Mouse (Mus musculus): ENCODE data around the gene Ift88. TPM values are rescaled to one million over a fixed set of nuclear protein-coding genes. Genes with fewer than 3 reads are reported as not detected.
A peak's percentile ranks its signal among the peaks of the same experiment; 100 is the strongest.

The Ift88 gene
- polyA plus RNA-seq (2016; fragmentation: Nextera tagmentation; extraction: Ambion mirVana), result 14.8 and 17.2 TPM in 2 replicates

DNA sequence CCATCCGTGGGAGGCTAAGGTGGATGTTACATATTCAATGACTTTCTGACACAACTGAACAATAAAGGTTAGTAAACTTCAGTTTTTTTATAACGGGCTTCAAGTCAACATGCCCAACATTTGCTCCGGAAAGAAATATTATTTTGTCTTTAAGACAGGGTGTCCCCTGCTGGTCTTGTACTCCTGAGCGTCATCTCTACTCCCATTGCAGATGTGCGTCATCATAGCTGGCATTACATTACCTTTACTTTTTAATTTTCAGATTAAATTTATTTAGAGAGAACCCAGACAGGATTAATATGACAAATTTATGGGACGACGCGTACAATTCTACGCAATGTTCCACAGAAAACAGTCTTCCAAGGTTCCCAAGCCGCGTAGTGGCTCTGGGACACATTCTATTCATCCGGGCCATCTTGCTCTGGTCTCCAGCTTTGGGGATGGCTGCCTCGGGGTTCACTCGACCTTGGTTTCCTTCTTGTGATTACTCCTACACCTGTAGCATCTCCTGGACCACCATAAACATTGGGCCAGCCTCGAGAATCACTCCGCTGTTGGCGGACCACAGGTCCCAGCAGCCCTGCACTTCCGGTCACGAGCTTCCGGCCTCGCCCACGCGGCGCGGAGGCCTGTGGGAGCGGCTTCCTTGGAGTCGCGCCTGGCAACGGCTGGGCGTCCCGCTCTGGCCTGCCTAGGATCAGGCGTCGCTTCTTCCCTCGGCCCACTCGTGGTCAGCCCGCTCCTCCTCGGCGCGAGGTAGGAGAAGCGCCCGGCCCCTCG is at the start of gene Ift88:
TSS of gene Ift88 (plus strand) at position 631 of the 780 bp plus-strand sequence.
- H3K9me3 ChIP-seq, result no peaks in the 10 kb centered on the region
- peak; percentile 99 for ATAC-seq (ENCODE audit: low FRiP score, low read depth)
- H3K4me1 ChIP-seq, result peaks cover 7% of the 10 kb centered on the region
- no peaks in the 10 kb centered on the region for H3K36me3 ChIP-seq
- 4% methylated on average over 42 of the region's 42 CpGs for WGBS
- peak within 1 kb of the TSS; percentile 85 for H3K9ac ChIP-seq (replicated peaks)
- H3K27ac ChIP-seq (replicated peaks), result peak within 1 kb of the TSS; percentile 75
- peak within 1 kb of the TSS; percentile 94 for H3K4me3 ChIP-seq
- no peaks in the 10 kb centered on the region for H3K27me3 ChIP-seq
- peak within 1 kb of the TSS; percentile 69 for H3K4me2 ChIP-seq (replicated peaks)

- no peak overlapping the region for H3K9ac ChIP-seq (replicated peaks)
- H3K4me3 ChIP-seq, result no peak overlapping the region
- 82% methylated on average over 9 of the region's 9 CpGs for whole genome bisulfite sequencing
- H3K27ac ChIP-seq (replicated peaks), result no peak overlapping the region
- no peaks in the 10 kb centered on the region for H3K36me3 ChIP-seq
- H3K9me3 ChIP-seq, result no peaks in the 10 kb centered on the region
- no peak for ATAC-seq (ENCODE audit: low FRiP score, low read depth)
- no peaks in the 10 kb centered on the region for H3K4me1 ChIP-seq
- H3K4me2 ChIP-seq (replicated peaks), result no peak overlapping the region
- H3K27me3 ChIP-seq, result no peaks in the 10 kb centered on the region
Measured at GRCm38 (mm10) chr14:57375205-57375604, 48.7 kb upstream of the Ift88 start.

DNA sequence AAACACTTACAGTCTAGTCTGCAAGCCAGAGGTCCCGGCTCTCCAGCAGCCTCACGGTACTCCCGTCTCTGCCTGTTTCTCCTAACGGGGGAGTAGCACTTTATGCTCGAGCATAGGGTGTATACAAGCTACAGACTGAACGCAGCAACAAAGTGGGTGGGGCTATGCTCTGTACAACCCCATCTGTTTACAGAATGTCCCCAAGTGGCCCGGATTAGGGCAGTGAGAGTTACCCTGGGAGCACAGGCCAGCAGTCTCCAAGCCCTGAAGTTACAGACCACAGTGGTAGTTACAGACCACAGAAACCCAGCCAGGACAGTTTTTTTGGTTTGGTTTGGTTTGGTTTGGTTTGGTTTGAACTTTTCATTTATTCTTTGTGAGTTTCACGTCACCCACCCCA is 47.8 kb upstream of the Ift88 start:
- no peak overlapping the region for H3K4me3 ChIP-seq
- H3K9me3 ChIP-seq, result no peaks in the 10 kb centered on the region
- ATAC-seq (ENCODE audit: low FRiP score, low read depth), result no peak
- no peak overlapping the region for H3K27ac ChIP-seq (replicated peaks)
- H3K4me1 ChIP-seq, result no peaks in the 10 kb centered on the region
- no peak overlapping the region for H3K9ac ChIP-seq (replicated peaks)
- WGBS, result 82% methylated on average over 8 of the region's 8 CpGs
- no peak overlapping the region for H3K4me2 ChIP-seq (replicated peaks)
- H3K36me3 ChIP-seq, result no peaks in the 10 kb centered on the region
- H3K27me3 ChIP-seq, result no peaks in the 10 kb centered on the region

- 82% methylated on average over 9 of the region's 9 CpGs for WGBS
Measured at GRCm38 (mm10) chr14:57376956-57377355, 46.9 kb upstream of the Ift88 start.

GRCm38 (mm10) chr14:57377531-57377930 is 46.3 kb upstream of the Ift88 start:
- H3K4me2 ChIP-seq (replicated peaks), result no peak overlapping the region
- no peaks in the 10 kb centered on the region for H3K27me3 ChIP-seq
- H3K36me3 ChIP-seq, result no peaks in the 10 kb centered on the region
- H3K4me3 ChIP-seq, result no peak overlapping the region
- no peaks in the 10 kb centered on the region for H3K4me1 ChIP-seq
- H3K9me3 ChIP-seq, result no peaks in the 10 kb centered on the region
- no peak overlapping the region for H3K9ac ChIP-seq (replicated peaks)
- WGBS, result 82% methylated on average over 5 of the region's 5 CpGs
- ATAC-seq (ENCODE audit: low FRiP score, low read depth), result no peak
- H3K27ac ChIP-seq (replicated peaks), result no peak overlapping the region

More at GRCm38 (mm10) chr14:57376956-57377355, 46.9 kb upstream of the Ift88 start:
- Histone ChIP-seq H3K36me3 (no peaks in the 10 kb centered on the region), H3K27me3 (no peaks in the 10 kb centered on the region), H3K9me3 (no peaks in the 10 kb centered on the region), H3K27ac (replicated peaks) (no peak overlapping the region), H3K4me3 (no peak overlapping the region), H3K4me2 (replicated peaks) (no peak overlapping the region), H3K9ac (replicated peaks) (no peak overlapping the region), H3K4me1 (no peaks in the 10 kb centered on the region)
- no peak for ATAC-seq (ENCODE audit: low FRiP score, low read depth)

- no peak overlapping the region for H3K27ac ChIP-seq (replicated peaks)
- H3K27me3 ChIP-seq, result no peaks in the 10 kb centered on the region
- no peak overlapping the region for H3K9ac ChIP-seq (replicated peaks)
- WGBS, result 87% methylated on average over 5 of the region's 5 CpGs
- ATAC-seq (ENCODE audit: low FRiP score, low read depth), result no peak
- no peak overlapping the region for H3K4me3 ChIP-seq
- no peaks in the 10 kb centered on the region for H3K4me1 ChIP-seq
- no peak overlapping the region for H3K4me2 ChIP-seq (replicated peaks)
- no peaks in the 10 kb centered on the region for H3K36me3 ChIP-seq
- H3K9me3 ChIP-seq, result no peaks in the 10 kb centered on the region
Measured at GRCm38 (mm10) chr14:57385667-57386066, 38.2 kb upstream of the Ift88 start.

GRCm38 (mm10) chr14:57386758-57387561 is 36.9 kb upstream of the Ift88 start:
- Histone ChIP-seq H3K36me3 (no peaks in the 10 kb centered on the region), H3K4me2 (replicated peaks) (no peak overlapping the region)
- 67% methylated on average over 14 of the region's 14 CpGs for WGBS

DNA sequence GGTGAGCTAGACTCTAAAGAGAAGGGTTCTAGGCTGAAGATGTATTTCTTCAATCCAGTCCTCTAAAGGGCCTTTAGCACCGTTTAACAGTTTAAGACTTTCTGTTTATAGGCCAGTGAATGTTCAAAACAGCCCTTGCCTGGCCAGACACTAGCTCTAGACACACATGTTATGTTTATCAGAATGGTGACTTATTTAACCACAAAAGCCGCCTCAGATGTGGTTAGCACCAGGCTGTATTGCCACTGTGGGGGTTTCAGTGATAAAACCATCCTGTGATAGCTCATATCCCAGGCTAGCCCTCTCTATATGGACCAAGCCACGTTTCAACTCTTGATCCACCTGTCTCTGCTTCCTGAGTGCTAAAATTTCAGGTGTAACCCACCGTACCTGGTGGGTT is 32.2 kb upstream of the Ift88 start:
- Histone ChIP-seq H3K4me2 (replicated peaks) (no peak overlapping the region), H3K27me3 (peaks cover 6% of the 10 kb centered on the region), H3K4me1 (no peaks in the 10 kb centered on the region), H3K36me3 (no peaks in the 10 kb centered on the region), H3K9ac (replicated peaks) (no peak overlapping the region), H3K9me3 (no peaks in the 10 kb centered on the region), H3K27ac (replicated peaks) (no peak overlapping the region), H3K4me3 (no peak overlapping the region)
- 77% methylated on average over 4 of the region's 4 CpGs for WGBS
- ATAC-seq (ENCODE audit: low FRiP score, low read depth), result no peak

More at GRCm38 (mm10) chr14:57386758-57387561, 36.9 kb upstream of the Ift88 start:
- no peak overlapping the region for H3K27ac ChIP-seq (replicated peaks)
- H3K27me3 ChIP-seq, result no peaks in the 10 kb centered on the region
- H3K4me3 ChIP-seq, result no peak overlapping the region
- no peak overlapping the region for H3K9ac ChIP-seq (replicated peaks)
- no peak for ATAC-seq (ENCODE audit: low FRiP score, low read depth)
- no peaks in the 10 kb centered on the region for H3K4me1 ChIP-seq
- H3K9me3 ChIP-seq, result no peaks in the 10 kb centered on the region

GRCm38 (mm10) chr14:57392278-57392677 is 31.6 kb upstream of the Ift88 start:
- no peak overlapping the region for H3K4me2 ChIP-seq (replicated peaks)
- ATAC-seq (ENCODE audit: low FRiP score, low read depth), result no peak
- peaks cover 13% of the 10 kb centered on the region for H3K27me3 ChIP-seq
- no peak overlapping the region for H3K27ac ChIP-seq (replicated peaks)
- 70% methylated on average over 5 of the region's 5 CpGs for WGBS
- H3K4me3 ChIP-seq, result no peak overlapping the region
- no peaks in the 10 kb centered on the region for H3K36me3 ChIP-seq
- H3K9ac ChIP-seq (replicated peaks), result no peak overlapping the region
- H3K9me3 ChIP-seq, result no peaks in the 10 kb centered on the region
- H3K4me1 ChIP-seq, result no peaks in the 10 kb centered on the region

DNA sequence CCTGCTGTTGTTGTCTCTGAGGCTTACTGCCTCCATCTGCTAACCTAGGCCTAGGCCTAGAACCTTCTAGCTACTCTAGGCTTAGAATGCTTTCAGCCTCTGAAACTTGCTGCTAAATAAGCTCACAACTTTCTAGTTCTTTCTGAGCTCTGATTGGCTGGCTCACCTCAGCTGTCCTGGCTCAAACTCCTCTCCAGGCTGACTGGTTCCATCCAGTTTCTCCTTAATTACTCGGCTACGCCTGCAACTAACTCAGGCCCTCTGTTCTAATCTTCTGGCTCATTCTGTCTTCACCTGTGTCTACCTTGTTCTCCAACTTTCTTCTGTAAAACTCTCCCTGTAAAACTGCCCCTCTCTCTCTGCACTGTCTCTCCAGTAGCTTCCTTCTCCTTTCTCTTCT is 28.4 kb upstream of the Ift88 start:
- Histone ChIP-seq H3K4me3 (no peak overlapping the region), H3K4me2 (replicated peaks) (no peak overlapping the region), H3K9me3 (no peaks in the 10 kb centered on the region), H3K36me3 (no peaks in the 10 kb centered on the region), H3K27ac (replicated peaks) (no peak overlapping the region), H3K9ac (replicated peaks) (no peak overlapping the region), H3K4me1 (peaks cover 3% of the 10 kb centered on the region; the same call in 1 of the 2 replicates), H3K27me3 (peaks cover 25% of the 10 kb centered on the region)
- 86% methylated on average over 2 of the region's 2 CpGs for WGBS
- ATAC-seq (ENCODE audit: low FRiP score, low read depth), result no peak

DNA sequence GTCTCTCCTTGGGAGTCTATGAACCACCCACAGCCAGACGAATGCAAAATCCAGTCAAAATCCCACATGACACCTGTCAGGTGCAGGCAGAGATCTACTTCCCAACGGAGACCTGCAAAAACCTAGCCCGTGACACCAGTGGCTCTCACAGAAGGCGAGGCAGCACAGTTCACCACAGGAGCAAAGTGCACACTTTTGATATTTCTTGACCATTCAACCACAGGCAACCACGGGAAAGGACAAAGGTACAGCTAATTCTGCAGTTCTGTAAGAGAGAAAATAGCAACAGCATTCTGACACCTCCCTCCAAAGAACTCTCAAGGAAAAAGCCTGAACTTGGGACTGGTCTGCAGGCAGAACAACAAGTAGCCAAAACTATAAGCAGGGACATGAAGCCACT is 26.6 kb upstream of the Ift88 start:
- WGBS, result 82% methylated on average over 5 of the region's 5 CpGs

More for the DNA sequence above, 26.6 kb upstream of the Ift88 start:
- Histone ChIP-seq H3K4me2 (replicated peaks) (no peak overlapping the region), H3K4me1 (peaks cover 3% of the 10 kb centered on the region; the same call in 1 of the 2 replicates), H3K9me3 (no peaks in the 10 kb centered on the region), H3K27ac (replicated peaks) (no peak overlapping the region), H3K36me3 (no peaks in the 10 kb centered on the region), H3K27me3 (peaks cover 25% of the 10 kb centered on the region), H3K4me3 (no peak overlapping the region), H3K9ac (replicated peaks) (no peak overlapping the region)
- ATAC-seq (ENCODE audit: low FRiP score, low read depth), result no peak

Data from midbrain, embryonic 12.5 days (tissue).